Mouse (Mus musculus): ENCODE data around the gene Tnfrsf1a.

Tnfrsf1a gene

GRCm38 (mm10) chr6:125323547-125323946 lies 25.6 kb upstream of the Tnfrsf1a start:
- CTCF ChIA-PET: no interaction called here

GRCm38 (mm10) chr6:125325337-125325736 lies 23.8 kb upstream of the Tnfrsf1a start:
- CTCF ChIA-PET: no interaction called here

GRCm38 (mm10) chr6:125328243-125328642 lies 20.9 kb upstream of the Tnfrsf1a start:
- CTCF ChIA-PET: no interaction called here

GRCm38 (mm10) chr6:125330626-125331326 lies 18.4 kb upstream of the Tnfrsf1a start:
- CTCF ChIA-PET: interaction anchor here (0.7 to 0.8 kb wide), 2 partner anchors 24 to 33 kb away, joined by 3 read pairs; no protein-coding TSS in a partner anchor

GRCm38 (mm10) chr6:125333112-125333899 lies 15.9 kb upstream of the Tnfrsf1a start:
- CTCF ChIA-PET: interaction anchor here (0.7 kb wide), 1 partner anchor 25 kb away, joined by 5 read pairs; no protein-coding TSS in a partner anchor

- CTCF ChIA-PET: no interaction called here
Observed at GRCm38 (mm10) chr6:125334356-125334755, 14.8 kb upstream of the Tnfrsf1a start.

- CTCF ChIA-PET: no interaction called here
Observed at GRCm38 (mm10) chr6:125338791-125339660, 10.1 kb upstream of the Tnfrsf1a start.

- CTCF ChIA-PET: no interaction called here
Observed at GRCm38 (mm10) chr6:125340244-125340643, 8.9 kb upstream of the Tnfrsf1a start.

GRCm38 (mm10) chr6:125342198-125342597 lies 7.0 kb upstream of the Tnfrsf1a start:
- CTCF ChIA-PET: interaction anchor here (0.5 kb wide), 1 partner anchor 269 kb away, joined by 4 read pairs; no protein-coding TSS in a partner anchor

- CTCF ChIA-PET: no interaction called here
Observed at GRCm38 (mm10) chr6:125344084-125344483, 5.1 kb upstream of the Tnfrsf1a start.

- CTCF ChIA-PET: no interaction called here
Observed at GRCm38 (mm10) chr6:125344866-125345265, 4.3 kb upstream of the Tnfrsf1a start.

- CTCF ChIA-PET: interaction anchor here (0.5 to 0.7 kb wide), 2 partner anchors 12 to 54 kb away, joined by 3 to 9 read pairs; no protein-coding TSS in a partner anchor
Observed at GRCm38 (mm10) chr6:125345625-125346024, 3.5 kb upstream of the Tnfrsf1a start.

GRCm38 (mm10) chr6:125346029-125346428 lies 3.1 kb upstream of the Tnfrsf1a start:
- CTCF ChIA-PET: interaction anchor here (0.5 to 0.7 kb wide), 2 partner anchors 12 to 54 kb away, joined by 3 to 9 read pairs; no protein-coding TSS in a partner anchor

- CTCF ChIA-PET: interaction anchor here (0.6 to 0.7 kb wide), 3 partner anchors 45 to 119 kb away, joined by 3 to 8 read pairs (median 3); no protein-coding TSS in a partner anchor
Observed at GRCm38 (mm10) chr6:125349575-125350230, 541 bp downstream of the Tnfrsf1a start.

- CTCF ChIA-PET: interaction anchor here (0.7 kb wide), 1 partner anchor 46 kb away, joined by 3 read pairs; no protein-coding TSS in a partner anchor
Observed at GRCm38 (mm10) chr6:125350231-125350994, 1.3 kb downstream of the Tnfrsf1a start.

- CTCF ChIA-PET: no interaction called here
Observed at GRCm38 (mm10) chr6:125350995-125351324, 1.8 kb downstream of the Tnfrsf1a start.

GRCm38 (mm10) chr6:125351368-125352045 lies 2.3 kb downstream of the Tnfrsf1a start:
- CTCF ChIA-PET: no interaction called here

- CTCF ChIA-PET: no interaction called here
Observed at GRCm38 (mm10) chr6:125352046-125352384, 2.9 kb downstream of the Tnfrsf1a start.

- CTCF ChIA-PET: no interaction called here
Observed at GRCm38 (mm10) chr6:125352811-125353210, 3.6 kb downstream of the Tnfrsf1a start.

GRCm38 (mm10) chr6:125353221-125353620 lies 4.1 kb downstream of the Tnfrsf1a start:
- CTCF ChIA-PET: interaction anchor here (0.6 kb wide), 1 partner anchor 41 kb away, joined by 3 read pairs; no protein-coding TSS in a partner anchor

Measured in spleen, embryonic (tissue).